Mouse (Mus musculus) granulocyte monocyte progenitor cell, adult 5-6 weeks (primary cell): ENCODE data around the gene Pick1. TPM values are rescaled to one million over a fixed set of nuclear protein-coding genes. Genes with fewer than 3 reads are reported as not detected.

Experiments
- total RNA-seq, 2 experiments: library from RNA; stranded (forward) in 1 of 2; stranded (reverse) in 1 of 2; fragments of 200-712, 200-1000 nt in 1 of 2; fragments of >200 nt in 1 of 2; fragmentation: Nextera tagmentation in 1 of 2; gene quantifications; 2 replicates each; pipeline ENCODE4 v1.2.3; 2014 to 2017

Gene Pick1
- total RNA-seq, 2 experiments from 2014 or later, result 7.8 to 8.4 TPM

Other genes starting within 250 kb of the Pick1 start
- gene H1f0, start 200.7 kb upstream of the Pick1 start, total RNA-seq (2014; fragmentation: Nextera tagmentation), result 10.6 and 17.0 TPM in 2 replicates
- gene H1f0, start 200.7 kb upstream of the Pick1 start, total RNA-seq (2017), result 19.6 and 24.4 TPM in 2 replicates
- 0.73 TPM in 1 of 2 replicates, not detected in the other for gene Galr3, start 187.3 kb upstream of the Pick1 start, total RNA-seq (2014; fragmentation: Nextera tagmentation)
- 0.65 and 2.1 TPM in 2 replicates for gene Galr3, start 187.3 kb upstream of the Pick1 start, total RNA-seq (2017)
- 14.5 and 21.9 TPM in 2 replicates for gene Ankrd54, start 166.3 kb upstream of the Pick1 start, total RNA-seq (2014; fragmentation: Nextera tagmentation)
- 14.0 and 20.8 TPM in 2 replicates for gene Ankrd54, start 166.3 kb upstream of the Pick1 start, total RNA-seq (2017)
- 228 and 235 TPM in 2 replicates for gene Eif3l, start 154.0 kb upstream of the Pick1 start, total RNA-seq (2014; fragmentation: Nextera tagmentation)
- 310 and 312 TPM in 2 replicates for gene Eif3l, start 154.0 kb upstream of the Pick1 start, total RNA-seq (2017)
- 7.6 and 13.5 TPM in 2 replicates for gene Micall1, start 120.3 kb upstream of the Pick1 start, total RNA-seq (2014; fragmentation: Nextera tagmentation)
- gene Micall1, start 120.3 kb upstream of the Pick1 start, total RNA-seq (2017), result 4.1 and 7.1 TPM in 2 replicates
- gene Polr2f, start 88.2 kb upstream of the Pick1 start, total RNA-seq (2014; fragmentation: Nextera tagmentation), result 60.5 and 134 TPM in 2 replicates
- gene Polr2f, start 88.2 kb upstream of the Pick1 start, total RNA-seq (2017), result 91.1 and 113 TPM in 2 replicates
- gene 1700088E04Rik, start 87.9 kb upstream of the Pick1 start, total RNA-seq (2014; fragmentation: Nextera tagmentation), result not detected in 2 replicates
- gene 1700088E04Rik, start 87.9 kb upstream of the Pick1 start, total RNA-seq (2017), result not detected in 2 replicates
- not detected in 2 replicates for gene Sox10, start 63.9 kb upstream of the Pick1 start, total RNA-seq (2014; fragmentation: Nextera tagmentation)
- not detected in 2 replicates for gene Sox10, start 63.9 kb upstream of the Pick1 start, total RNA-seq (2017)
- 0.83 TPM in 1 of 2 replicates, not detected in the other for gene Gm49486, start 218 bp downstream of the Pick1 start, total RNA-seq (2014; fragmentation: Nextera tagmentation)
- gene Gm49486, start 218 bp downstream of the Pick1 start, total RNA-seq (2017), result 0.52 TPM in 1 of 2 replicates, not detected in the other
- gene Slc16a8, start 25.6 kb downstream of the Pick1 start, total RNA-seq (2014; fragmentation: Nextera tagmentation), result not detected in 2 replicates
- gene Slc16a8, start 25.6 kb downstream of the Pick1 start, total RNA-seq (2017), result not detected in 2 replicates
- not detected in 2 replicates for gene Baiap2l2, start 56.4 kb downstream of the Pick1 start, total RNA-seq (2014; fragmentation: Nextera tagmentation)
- gene Baiap2l2, start 56.4 kb downstream of the Pick1 start, total RNA-seq (2017), result not detected in 2 replicates
- 15.3 and 20.4 TPM in 2 replicates for gene Pla2g6, start 99.2 kb downstream of the Pick1 start, total RNA-seq (2014; fragmentation: Nextera tagmentation)
- 9.2 and 13.0 TPM in 2 replicates for gene Pla2g6, start 99.2 kb downstream of the Pick1 start, total RNA-seq (2017)
- 0.41 TPM in 1 of 2 replicates, not detected in the other for gene Maff, start 117.4 kb downstream of the Pick1 start, total RNA-seq (2014; fragmentation: Nextera tagmentation)
- gene Maff, start 117.4 kb downstream of the Pick1 start, total RNA-seq (2017), result 2.8 TPM in 2 replicates
- gene Tmem184b, start 174.4 kb downstream of the Pick1 start, total RNA-seq (2014; fragmentation: Nextera tagmentation), result 19.7 and 30.2 TPM in 2 replicates
- gene Tmem184b, start 174.4 kb downstream of the Pick1 start, total RNA-seq (2017), result 2.6 and 6.4 TPM in 2 replicates
- 63.6 and 79.1 TPM in 2 replicates for gene Csnk1e, start 226.4 kb downstream of the Pick1 start, total RNA-seq (2014; fragmentation: Nextera tagmentation)
- 31.3 and 31.6 TPM in 2 replicates for gene Csnk1e, start 226.4 kb downstream of the Pick1 start, total RNA-seq (2017)